Mouse (Mus musculus): ENCODE results near the gene Pde8b. TPM values are rescaled to one million over a fixed set of nuclear protein-coding genes. Genes with fewer than 3 reads are reported as not detected.

Pde8b gene
- polyA plus RNA-seq, 1 experiment from 2014 or later = 2.5 TPM

DNA sequence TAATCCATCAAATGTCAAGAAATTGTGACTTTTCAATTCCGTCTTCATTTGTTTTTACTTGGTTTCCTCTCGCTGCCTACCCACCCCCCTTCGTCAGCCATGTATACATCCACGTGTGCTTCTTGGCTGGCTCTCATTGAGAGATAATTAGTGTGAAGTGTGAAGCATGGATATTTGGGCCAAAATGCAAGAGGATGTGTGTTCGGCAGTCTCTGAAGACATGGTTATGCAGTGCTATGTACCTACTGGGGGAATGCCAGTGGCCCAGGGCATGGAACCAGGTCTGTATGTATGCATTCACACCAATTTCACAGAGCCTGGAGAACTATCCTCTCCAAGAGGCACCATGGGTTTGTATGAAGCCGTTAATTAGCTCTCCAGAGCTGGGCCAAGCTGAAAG is 219.3 kb downstream of the Pde8b start:
- H3K9me3 ChIP-seq (ENCODE audit: control insufficient read depth, low read length) = no peaks in the 10 kb centered on the region
- ATAC-seq (ENCODE audit: low FRiP score, low TSS enrichment) = no peak
- H3K4me2 ChIP-seq (replicated peaks; ENCODE audit: low read depth) = no peak overlapping the region
- WGBS = 85% methylated on average over 6 of the region's 6 CpGs
- TF ChIP-seq CTCF (IDR thresholded peaks at IDR 0.05; ENCODE audit: low read depth) (no peak), EP300 (optimal IDR thresholded peaks at IDR 0.05) (no peak)
- no peaks in the 10 kb centered on the region for H3K4me1 ChIP-seq (replicated peaks; ENCODE audit: control insufficient read depth, insufficient read depth)
- no peak overlapping the region for H3K9ac ChIP-seq (ENCODE audit: low read length)
- DNase-seq (ENCODE audit: low spot score) = no peak
- no peak overlapping the region for H3K4me3 ChIP-seq (ENCODE audit: low read depth, low read length)
- H3K27ac ChIP-seq (replicated peaks) = no peak overlapping the region
- H3K27me3 ChIP-seq (ENCODE audit: control insufficient read depth, insufficient read depth, low read length) = no peaks in the 10 kb centered on the region
- peaks cover 5% of the 10 kb centered on the region; the same call in 1 of the 2 replicates for H3K36me3 ChIP-seq (ENCODE audit: control insufficient read depth, insufficient read depth, low read length)

DNA sequence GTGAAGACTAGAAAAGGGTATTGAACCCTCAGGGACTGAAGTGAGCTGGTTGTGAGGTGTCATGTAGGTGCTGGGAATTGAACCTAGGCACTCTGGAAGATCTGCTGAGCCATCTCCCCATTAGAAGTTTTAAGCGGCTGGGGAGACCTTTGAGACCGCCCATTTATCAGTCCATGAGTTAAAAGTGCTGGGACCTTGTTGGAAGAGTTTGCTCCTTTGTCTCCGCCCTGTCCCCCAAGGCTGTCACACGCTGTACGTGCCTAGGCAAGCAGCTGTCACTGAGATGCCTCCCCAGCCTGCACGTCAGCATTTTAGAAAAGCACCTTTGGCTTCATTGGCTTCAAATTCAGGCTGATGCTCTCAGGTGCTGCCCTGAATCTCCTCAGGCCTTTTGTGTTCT is 229.9 kb downstream of the Pde8b start:
- no peaks in the 10 kb centered on the region for H3K27me3 ChIP-seq (ENCODE audit: control insufficient read depth, insufficient read depth, low read length)
- DNase-seq (ENCODE audit: low spot score) = no peak
- no peak overlapping the region for H3K4me2 ChIP-seq (replicated peaks; ENCODE audit: low read depth)
- peaks cover 2% of the 10 kb centered on the region for H3K36me3 ChIP-seq (ENCODE audit: control insufficient read depth, insufficient read depth, low read length)
- no peak overlapping the region for H3K9ac ChIP-seq (ENCODE audit: low read length)
- H3K27ac ChIP-seq (replicated peaks) = no peak overlapping the region
- no peak for ATAC-seq (ENCODE audit: low FRiP score, low TSS enrichment)
- WGBS = 82% methylated on average over 6 of the region's 6 CpGs
- H3K4me1 ChIP-seq (replicated peaks; ENCODE audit: control insufficient read depth, insufficient read depth) = no peaks in the 10 kb centered on the region
- H3K9me3 ChIP-seq (ENCODE audit: control insufficient read depth, low read length) = no peaks in the 10 kb centered on the region
- no peak for TF ChIP-seq CTCF (IDR thresholded peaks at IDR 0.05; ENCODE audit: low read depth)
- no peak overlapping the region for H3K4me3 ChIP-seq (ENCODE audit: low read depth, low read length)

DNA sequence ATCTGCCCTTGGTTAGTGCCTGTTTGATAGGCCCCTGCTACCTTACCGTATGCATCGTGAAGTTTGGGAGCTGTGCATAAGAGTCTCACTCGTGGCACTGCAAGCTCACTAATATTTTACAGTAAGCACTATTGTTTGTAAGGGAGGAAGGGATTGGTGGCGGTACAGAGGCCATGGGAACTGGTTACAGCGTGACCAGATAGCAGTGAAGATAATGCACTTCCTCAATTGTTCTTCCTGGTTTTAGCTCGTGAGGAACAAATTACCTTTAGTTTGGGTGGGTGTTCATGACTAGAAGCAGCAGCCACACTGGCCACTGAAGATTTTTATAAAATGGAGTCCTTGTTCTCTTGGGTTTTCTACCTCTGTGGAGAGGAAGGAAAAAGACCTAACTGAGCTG is 230.8 kb downstream of the Pde8b start:
- Histone ChIP-seq H3K4me1 (replicated peaks; ENCODE audit: control insufficient read depth, insufficient read depth) (no peaks in the 10 kb centered on the region), H3K9ac (ENCODE audit: low read length) (no peak overlapping the region), H3K36me3 (ENCODE audit: control insufficient read depth, insufficient read depth, low read length) (peaks cover 2% of the 10 kb centered on the region), H3K4me3 (ENCODE audit: low read depth, low read length) (no peak overlapping the region), H3K9me3 (ENCODE audit: control insufficient read depth, low read length) (no peaks in the 10 kb centered on the region), H3K27ac (replicated peaks) (no peak overlapping the region), H3K27me3 (ENCODE audit: control insufficient read depth, insufficient read depth, low read length) (no peaks in the 10 kb centered on the region), H3K4me2 (replicated peaks; ENCODE audit: low read depth) (no peak overlapping the region)
- no peak for DNase-seq (ENCODE audit: low spot score)
- TF ChIP-seq EP300 (optimal IDR thresholded peaks at IDR 0.05) (no peak), CTCF (IDR thresholded peaks at IDR 0.05; ENCODE audit: low read depth) (no peak)
- no peak for ATAC-seq (ENCODE audit: low FRiP score, low TSS enrichment)
- WGBS = 78% methylated on average over 6 of the region's 6 CpGs

DNA sequence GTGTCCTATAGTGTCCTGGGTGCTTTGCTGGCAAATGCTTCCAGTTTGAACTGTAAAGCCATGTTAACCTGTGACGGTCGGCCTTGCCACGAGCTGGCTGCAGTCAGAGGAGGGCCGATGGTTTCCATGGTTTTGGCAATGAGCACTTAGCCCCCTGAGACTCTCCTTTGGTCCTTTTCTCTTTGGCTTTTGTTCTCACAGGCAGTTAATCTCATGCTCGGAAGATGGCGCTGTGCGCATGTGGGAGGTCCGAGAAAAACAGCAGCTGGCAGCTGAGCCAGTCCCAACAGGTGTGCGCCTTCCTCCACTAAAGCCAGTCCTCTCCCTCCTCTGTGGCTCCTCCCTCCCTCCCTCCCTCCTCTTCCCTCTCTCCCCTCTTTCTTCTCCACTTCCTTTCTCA is 232.2 kb downstream of the Pde8b start:
- no peak overlapping the region for H3K9ac ChIP-seq (ENCODE audit: low read length)
- peak; percentile 73; the same call in 1 of the 2 replicates for ATAC-seq (ENCODE audit: low FRiP score, low TSS enrichment)
- H3K4me1 ChIP-seq (replicated peaks; ENCODE audit: control insufficient read depth, insufficient read depth) = no peaks in the 10 kb centered on the region
- TF ChIP-seq CTCF (IDR thresholded peaks at IDR 0.05; ENCODE audit: low read depth) = peak; percentile 85
- no peak for TF ChIP-seq EP300 (optimal IDR thresholded peaks at IDR 0.05)
- H3K4me3 ChIP-seq (ENCODE audit: low read depth, low read length) = no peak overlapping the region
- H3K9me3 ChIP-seq (ENCODE audit: control insufficient read depth, low read length) = no peaks in the 10 kb centered on the region
- H3K27ac ChIP-seq (replicated peaks) = no peak overlapping the region
- WGBS = 9% methylated on average over 9 of the region's 9 CpGs
- H3K27me3 ChIP-seq (ENCODE audit: control insufficient read depth, insufficient read depth, low read length) = no peaks in the 10 kb centered on the region
- peaks cover 2% of the 10 kb centered on the region for H3K36me3 ChIP-seq (ENCODE audit: control insufficient read depth, insufficient read depth, low read length)
- peak; percentile 78 for DNase-seq (ENCODE audit: low spot score)
- no peak overlapping the region for H3K4me2 ChIP-seq (replicated peaks; ENCODE audit: low read depth)

DNA sequence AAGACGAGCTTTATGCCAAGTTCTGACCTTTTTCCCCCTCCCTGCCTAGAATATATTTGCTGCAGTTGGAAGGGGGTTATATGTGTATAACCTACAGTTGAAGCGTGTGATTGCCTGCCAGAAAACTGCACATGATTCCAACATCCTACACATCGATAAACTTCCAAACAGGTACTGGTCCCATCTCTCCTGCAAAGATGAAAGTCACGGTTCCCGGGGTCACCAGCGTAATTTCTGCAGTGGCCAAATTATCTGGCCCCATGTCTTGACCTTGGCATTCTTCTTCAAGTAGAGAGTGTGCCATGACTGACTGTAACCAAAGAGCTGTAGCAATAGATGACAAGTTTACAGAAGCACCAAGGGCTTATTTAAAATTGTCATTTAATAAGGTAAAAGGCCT is 232.9 kb downstream of the Pde8b start:
- H3K4me3 ChIP-seq (ENCODE audit: low read depth, low read length) = no peak overlapping the region
- ATAC-seq (ENCODE audit: low FRiP score, low TSS enrichment) (no peak), DNase-seq (ENCODE audit: low spot score) (no peak)
- H3K9ac ChIP-seq (ENCODE audit: low read length) = no peak overlapping the region
- H3K4me1 ChIP-seq (replicated peaks; ENCODE audit: control insufficient read depth, insufficient read depth) = no peaks in the 10 kb centered on the region
- H3K27ac ChIP-seq (replicated peaks) = no peak overlapping the region
- TF ChIP-seq CTCF (IDR thresholded peaks at IDR 0.05; ENCODE audit: low read depth) (no peak), EP300 (optimal IDR thresholded peaks at IDR 0.05) (no peak)
- H3K36me3 ChIP-seq (ENCODE audit: control insufficient read depth, insufficient read depth, low read length) = peaks cover 2% of the 10 kb centered on the region
- no peaks in the 10 kb centered on the region for H3K27me3 ChIP-seq (ENCODE audit: control insufficient read depth, insufficient read depth, low read length)
- H3K4me2 ChIP-seq (replicated peaks; ENCODE audit: low read depth) = no peak overlapping the region
- H3K9me3 ChIP-seq (ENCODE audit: control insufficient read depth, low read length) = no peaks in the 10 kb centered on the region
- 88% methylated on average over 6 of the region's 6 CpGs for WGBS

DNA sequence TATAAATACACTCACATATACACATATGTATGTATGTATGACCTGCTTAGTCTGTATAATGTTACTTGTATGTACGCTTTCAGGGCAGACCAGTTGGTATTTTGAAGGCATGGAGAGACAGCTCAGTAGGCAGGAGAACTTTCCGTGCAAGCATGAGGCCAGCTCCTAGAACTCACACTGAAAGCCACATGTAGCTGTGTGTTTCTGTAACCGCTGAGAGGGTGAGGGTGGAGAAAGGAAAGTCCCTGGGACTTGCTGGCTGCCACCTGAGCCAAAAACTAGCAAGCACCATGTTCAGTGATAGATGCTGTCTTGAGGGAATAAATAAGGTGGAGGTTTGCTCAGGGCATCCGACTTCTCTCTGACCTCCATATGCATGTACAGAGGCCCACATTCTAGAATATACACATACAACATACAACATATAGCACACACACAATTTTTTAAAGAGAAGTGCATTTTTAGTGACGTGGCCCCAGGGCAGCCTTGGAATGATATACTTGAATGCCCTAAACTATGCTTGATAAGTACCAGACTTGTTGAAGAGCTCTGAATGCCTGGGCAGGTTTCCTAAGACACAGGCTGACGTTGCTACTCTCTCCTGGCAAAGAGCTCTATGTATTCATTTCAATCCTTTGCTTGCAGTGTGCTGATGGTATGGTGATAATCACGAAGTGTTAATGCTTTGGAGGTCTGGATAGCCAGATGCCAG is 238.4 kb downstream of the Pde8b start:
- Histone ChIP-seq H3K36me3 (ENCODE audit: control insufficient read depth, insufficient read depth, low read length) (peaks cover 7% of the 10 kb centered on the region; the same call in 1 of the 2 replicates), H3K27me3 (ENCODE audit: control insufficient read depth, insufficient read depth, low read length) (no peaks in the 10 kb centered on the region), H3K4me2 (replicated peaks; ENCODE audit: low read depth) (no peak overlapping the region), H3K4me3 (ENCODE audit: low read depth, low read length) (no peak overlapping the region), H3K27ac (replicated peaks) (no peak overlapping the region), H3K4me1 (replicated peaks; ENCODE audit: control insufficient read depth, insufficient read depth) (no peaks in the 10 kb centered on the region), H3K9me3 (ENCODE audit: control insufficient read depth, low read length) (no peaks in the 10 kb centered on the region), H3K9ac (ENCODE audit: low read length) (no peak overlapping the region)
- DNase-seq (ENCODE audit: low spot score) (no peak), ATAC-seq (ENCODE audit: low FRiP score, low TSS enrichment) (no peak)
- WGBS = 84% methylated on average over 7 of the region's 7 CpGs
- TF ChIP-seq EP300 (optimal IDR thresholded peaks at IDR 0.05) (no peak), CTCF (IDR thresholded peaks at IDR 0.05; ENCODE audit: low read depth) (no peak)

All from stomach, postnatal 0 days (tissue).